Mouse (Mus musculus) embryonic facial prominence, embryonic 14.5 days (tissue): ENCODE results near the gene Mag. TPM values are rescaled to one million over a fixed set of nuclear protein-coding genes. Genes with fewer than 3 reads are reported as not detected.

Experiments used
- ATAC-seq: fragments of 200-750 bp; cut with Nextera tagmentation; 2 replicates; pipeline ENCODE4 v1.8.0; 2017; ENCODE audit warnings: low read depth, moderate number of reproducible peaks, moderate TSS enrichment
- DNase-seq: peaks from one replicate; pipeline ENCODE4 v3.0.0-alpha.2; 2015; ENCODE audit warnings: low spot score
- H3K27ac ChIP-seq: fragments of 300-500 bp; sonication (generic); replicated peaks from 2 replicates; pipeline ENCODE4 v1.5.1; 2014; ENCODE audit warnings: low read depth, mild to moderate bottlenecking, low read length, moderate library complexity
- H3K27me3 ChIP-seq: fragments of 300-500 bp; sonication (generic); replicated peaks from 2 replicates; pipeline ENCODE4 v1.6.1; 2014; ENCODE audit warnings: low read length; ENCODE audit not compliant: control insufficient read depth, insufficient read depth
- H3K36me3 ChIP-seq: fragments of 300-500 bp; sonication (generic); 2 replicates; pipeline ENCODE4 v1.6.1; 2014; ENCODE audit warnings: low read length, mixed read lengths; ENCODE audit not compliant: control insufficient read depth, insufficient read depth
- H3K4me1 ChIP-seq: fragments of 300-500 bp; sonication (generic); 2 replicates; pipeline ENCODE4 v1.6.1; 2014; ENCODE audit warnings: antibody characterized with exemption, low read length; ENCODE audit not compliant: control insufficient read depth, insufficient read depth
- H3K4me2 ChIP-seq: fragments of 300-500 bp; sonication (generic); 2 replicates; pipeline ENCODE4 v1.6.1; 2014; ENCODE audit warnings: low read depth, mild to moderate bottlenecking, low read length, moderate library complexity, mixed read lengths
- H3K4me3 ChIP-seq: fragments of 300-500 bp; sonication (generic); 2 replicates; pipeline ENCODE4 v1.5.1; 2014; ENCODE audit warnings: low read depth, mild to moderate bottlenecking, low read length
- H3K9ac ChIP-seq: fragments of 300-500 bp; sonication (generic); 2 replicates; pipeline ENCODE4 v1.6.1; 2014; ENCODE audit warnings: low read depth, mild to moderate bottlenecking, low read length, moderate library complexity, mixed read lengths
- H3K9me3 ChIP-seq: fragments of 300-500 bp; sonication (generic); 2 replicates; pipeline ENCODE4 v1.6.1; 2016; ENCODE audit warnings: low read length; ENCODE audit not compliant: control insufficient read depth
- WGBS: fragments of 180-500 bp; shearing (Covaris S2); extraction: QIAGEN DNeasy Blood & Tissue Kit; methylation state at CpG from one replicate; pipeline ENCODE4 v1.1.7; 2014; 5-methylcytosine and 5-hydroxymethylcytosine counted together
- polyA plus RNA-seq: library from polyadenylated mRNA; unstranded; fragments of >200 nt; fragmentation: Nextera tagmentation; extraction: Ambion mirVana; gene quantifications from 2 replicates; pipeline ENCODE4 v1.2.1, GENCODE M21; 2014

Gene Mag
- 1.3 and 1.4 TPM in 2 replicates for polyA plus RNA-seq

- H3K4me2 ChIP-seq = no peak within 1 kb of the TSS
- no peaks in the 10 kb centered on the region for H3K27me3 ChIP-seq
- H3K27ac ChIP-seq = no peak within 1 kb of the TSS
- no peaks in the 10 kb centered on the region for H3K4me1 ChIP-seq
- H3K9ac ChIP-seq = no peak within 1 kb of the TSS
- no peaks in the 10 kb centered on the region for H3K36me3 ChIP-seq
- WGBS = 76% methylated on average over 8 of the region's 8 CpGs
- ATAC-seq (no peak), DNase-seq (no peak)
- H3K4me3 ChIP-seq = no peak within 1 kb of the TSS
- no peaks in the 10 kb centered on the region for H3K9me3 ChIP-seq
These were observed at the start of gene Mag for GRCm38 (mm10) chr7:30914732-30915131. TSS of gene Mag (minus strand) at chr7:30914873.

DNA sequence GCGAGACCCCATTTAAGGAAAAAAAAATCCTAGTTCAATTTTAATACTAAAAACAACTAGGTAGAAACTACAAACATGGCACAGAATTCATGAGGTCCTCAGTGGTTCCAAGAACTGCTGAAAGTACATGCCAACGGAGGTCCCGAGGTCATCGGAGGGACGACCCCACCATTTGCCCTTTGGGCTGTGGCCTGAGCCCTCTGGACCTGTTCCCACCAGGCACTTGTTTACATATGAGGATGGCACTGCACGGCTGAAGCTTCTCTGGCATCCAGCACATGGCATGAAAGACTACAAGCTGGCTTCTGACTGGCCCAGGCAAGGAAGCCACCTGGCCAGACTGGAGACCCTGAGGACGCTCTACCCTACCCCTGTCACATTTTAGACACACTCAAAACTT, 49.7 kb upstream of the Mag start:
- Histone ChIP-seq H3K36me3 (no peaks in the 10 kb centered on the region), H3K4me1 (no peaks in the 10 kb centered on the region), H3K9me3 (no peaks in the 10 kb centered on the region), H3K27me3 (no peaks in the 10 kb centered on the region), H3K27ac (no peak overlapping the region), H3K9ac (no peak overlapping the region), H3K4me2 (no peak overlapping the region), H3K4me3 (no peak overlapping the region)
- 84% methylated on average over 7 of the region's 7 CpGs for WGBS
- no peak for DNase-seq
- ATAC-seq = no peak

- no peak for DNase-seq
- no peak for ATAC-seq
- peaks cover 8% of the 10 kb centered on the region for H3K4me1 ChIP-seq
- 90% methylated on average over 5 of the region's 5 CpGs for WGBS
- no peak overlapping the region for H3K4me2 ChIP-seq
- H3K36me3 ChIP-seq = peaks cover 15% of the 10 kb centered on the region
- H3K27ac ChIP-seq = no peak overlapping the region
- no peak overlapping the region for H3K9ac ChIP-seq
- no peaks in the 10 kb centered on the region for H3K27me3 ChIP-seq
- H3K4me3 ChIP-seq = no peak overlapping the region
- H3K9me3 ChIP-seq = no peaks in the 10 kb centered on the region
These were observed 48.2 kb upstream of the Mag start for GRCm38 (mm10) chr7:30962862-30963261.

DNA sequence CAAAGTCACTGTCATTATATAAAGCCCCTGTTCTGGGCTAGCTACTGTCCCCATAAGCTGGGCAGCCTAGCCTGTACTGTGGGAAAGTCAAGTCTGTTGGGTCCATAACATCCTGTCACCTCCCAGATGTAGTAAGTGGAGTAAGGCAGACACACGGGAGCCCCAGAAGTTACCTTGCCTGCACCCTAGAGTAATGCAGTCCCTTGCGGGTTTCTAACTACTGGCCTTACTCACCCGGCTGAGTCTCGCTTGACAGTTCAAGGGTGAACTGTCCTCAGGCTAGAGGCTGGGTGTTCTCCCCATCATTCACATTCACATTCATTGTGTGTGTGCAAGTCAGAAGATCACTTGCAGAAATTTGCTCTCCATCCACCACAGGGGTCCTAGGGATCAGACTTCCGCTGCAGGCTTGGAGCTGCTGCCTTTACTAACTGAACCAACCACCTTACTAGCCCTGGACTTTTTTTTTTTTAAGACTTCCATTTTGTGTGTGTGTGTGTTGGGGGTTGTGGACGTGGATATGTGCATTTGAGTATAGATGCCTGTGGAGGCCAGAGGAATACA, 45.2 kb upstream of the Mag start:
- Histone ChIP-seq H3K36me3 (peaks cover 20% of the 10 kb centered on the region), H3K4me1 (peaks cover 12% of the 10 kb centered on the region), H3K4me3 (no peak overlapping the region), H3K4me2 (no peak overlapping the region), H3K9me3 (no peaks in the 10 kb centered on the region), H3K9ac (no peak overlapping the region), H3K27ac (no peak overlapping the region), H3K27me3 (no peaks in the 10 kb centered on the region)
- ATAC-seq (no peak), DNase-seq (no peak)
- 82% methylated on average over 6 of the region's 6 CpGs for WGBS

GRCm38 (mm10) chr7:30958866-30959487, 44.3 kb upstream of the Mag start:
- Histone ChIP-seq H3K9ac (no peak overlapping the region), H3K9me3 (no peaks in the 10 kb centered on the region), H3K4me1 (peaks cover 12% of the 10 kb centered on the region), H3K27ac (no peak overlapping the region), H3K36me3 (peaks cover 29% of the 10 kb centered on the region), H3K4me3 (0 out of 2 replicates have a peak overlapping the region, but pooled peaks have one; percentile 96), H3K4me2 (no peak overlapping the region), H3K27me3 (no peaks in the 10 kb centered on the region)
- DNase-seq (no peak), ATAC-seq (no peak)
- WGBS = 93% methylated on average over 9 of the region's 9 CpGs

DNA sequence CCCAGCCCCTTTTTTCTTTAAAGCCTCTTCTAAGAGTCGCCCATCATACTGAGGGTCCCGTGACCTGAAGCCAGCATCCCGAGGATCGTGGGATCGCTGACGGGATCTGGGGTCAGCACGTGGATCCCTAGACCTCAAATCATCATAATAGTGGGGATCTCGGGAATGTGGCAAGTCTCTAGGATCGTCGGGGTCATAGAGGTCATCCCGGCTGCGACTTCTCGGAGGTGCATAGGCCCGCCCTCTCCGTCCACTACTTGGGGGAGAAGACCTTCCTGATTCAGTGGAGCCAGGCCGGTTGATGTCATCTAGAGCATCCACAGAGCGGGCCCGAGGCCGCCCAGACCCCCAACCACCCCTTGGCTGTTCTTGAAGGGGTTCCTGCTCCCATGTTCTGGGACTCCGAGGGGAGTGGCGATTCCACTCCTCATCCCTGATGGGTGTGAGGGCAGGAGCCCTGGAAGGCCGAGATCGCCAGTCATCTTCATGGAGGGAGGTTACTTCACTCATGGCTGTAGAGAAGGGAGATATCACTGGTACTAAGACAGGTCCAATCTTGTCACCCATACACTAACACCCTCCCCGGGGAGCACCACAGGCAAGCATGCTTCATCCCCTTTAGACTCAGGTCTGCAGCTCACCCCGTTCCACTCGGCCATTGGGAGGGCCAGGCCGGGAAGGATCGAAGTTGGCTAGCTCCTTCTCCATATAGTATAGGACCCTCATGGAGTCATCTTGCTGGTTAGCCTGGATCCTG, 43.6 kb upstream of the Mag start:
- ATAC-seq = no peak
- H3K27me3 ChIP-seq = no peaks in the 10 kb centered on the region
- H3K4me2 ChIP-seq = peak overlapping the region; percentile 79
- H3K27ac ChIP-seq = peak overlapping the region; percentile 99
- H3K9me3 ChIP-seq = no peaks in the 10 kb centered on the region
- H3K36me3 ChIP-seq = peaks cover 35% of the 10 kb centered on the region
- peak overlapping the region; percentile 99 for H3K9ac ChIP-seq
- 70% methylated on average over 28 of the region's 28 CpGs for WGBS
- peaks cover 12% of the 10 kb centered on the region for H3K4me1 ChIP-seq
- peak overlapping the region; percentile 96 for H3K4me3 ChIP-seq
- no peak for DNase-seq

- H3K27ac ChIP-seq = peak overlapping the region; percentile 99
- peaks cover 12% of the 10 kb centered on the region for H3K4me1 ChIP-seq
- peak overlapping the region; percentile 79 for H3K4me2 ChIP-seq
- no peaks in the 10 kb centered on the region for H3K9me3 ChIP-seq
- no peaks in the 10 kb centered on the region for H3K27me3 ChIP-seq
- peak overlapping the region; percentile 96 for H3K4me3 ChIP-seq
- peak; percentile 90 for DNase-seq
- ATAC-seq = peak; percentile 74
- H3K9ac ChIP-seq = peak overlapping the region; percentile 99
- under 1% methylated on average over 40 of the region's 43 CpGs for WGBS
- peaks cover 45% of the 10 kb centered on the region for H3K36me3 ChIP-seq
These were observed 42.7 kb upstream of the Mag start for GRCm38 (mm10) chr7:30957367-30957783.

GRCm38 (mm10) chr7:30956756-30957366, 42.2 kb upstream of the Mag start, which contains the start of gene Usf2:
TSS of gene Usf2 (minus strand) at chr7:30956803.
- H3K9ac ChIP-seq = peak within 1 kb of the TSS; percentile 99
- DNase-seq (peak; percentile 93), ATAC-seq (peak; percentile 48)
- H3K27ac ChIP-seq = peak within 1 kb of the TSS; percentile 99
- H3K9me3 ChIP-seq = no peaks in the 10 kb centered on the region
- WGBS = under 1% methylated on average over 27 of the region's 82 CpGs
- peaks cover 12% of the 10 kb centered on the region for H3K4me1 ChIP-seq
- H3K36me3 ChIP-seq = peaks cover 50% of the 10 kb centered on the region
- no peaks in the 10 kb centered on the region for H3K27me3 ChIP-seq
- H3K4me3 ChIP-seq = peak within 1 kb of the TSS; percentile 96
- H3K4me2 ChIP-seq = peak within 1 kb of the TSS; percentile 79
